Mouse (Mus musculus): ENCODE measurements around the gene Omp. TPM values are rescaled to one million over a fixed set of nuclear protein-coding genes. Genes with fewer than 3 reads are reported as not detected.

Gene Omp
- polyA plus RNA-seq, 1 experiment from 2014 or later: 0.68 TPM

DNA sequence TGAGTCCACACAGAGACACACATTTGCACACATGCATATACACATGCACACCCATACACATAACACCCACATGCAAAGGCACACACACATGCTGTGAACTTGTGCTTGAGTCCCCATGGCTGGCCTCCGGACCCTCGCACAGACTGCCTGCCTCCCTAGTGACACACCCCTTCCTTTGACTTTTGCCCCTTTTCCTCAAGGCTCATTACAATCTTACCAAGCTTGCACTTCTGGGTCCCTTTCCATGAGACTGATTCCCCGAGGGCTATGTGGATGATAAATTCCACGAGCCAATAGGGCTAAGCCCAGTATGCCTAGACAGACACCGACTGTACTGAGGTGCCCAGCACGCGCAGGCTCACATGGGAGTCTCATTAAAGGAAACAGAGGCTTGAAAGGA is 39.0 kb downstream of the Omp start:
- no peak overlapping the region for H3K4me3 ChIP-seq
- H3K36me3 ChIP-seq: no peaks in the 10 kb centered on the region
- H3K27me3 ChIP-seq (replicated peaks): peaks cover 6% of the 10 kb centered on the region
- WGBS: 90% methylated on average over 7 of the region's 7 CpGs
- no peak overlapping the region for H3K27ac ChIP-seq
- no peak overlapping the region for H3K4me2 ChIP-seq (replicated peaks)
- no peak overlapping the region for H3K9ac ChIP-seq
- no peak for ATAC-seq (ENCODE audit: low FRiP score, low read depth)
- H3K4me1 ChIP-seq: peaks cover 15% of the 10 kb centered on the region
- no peaks in the 10 kb centered on the region for H3K9me3 ChIP-seq

DNA sequence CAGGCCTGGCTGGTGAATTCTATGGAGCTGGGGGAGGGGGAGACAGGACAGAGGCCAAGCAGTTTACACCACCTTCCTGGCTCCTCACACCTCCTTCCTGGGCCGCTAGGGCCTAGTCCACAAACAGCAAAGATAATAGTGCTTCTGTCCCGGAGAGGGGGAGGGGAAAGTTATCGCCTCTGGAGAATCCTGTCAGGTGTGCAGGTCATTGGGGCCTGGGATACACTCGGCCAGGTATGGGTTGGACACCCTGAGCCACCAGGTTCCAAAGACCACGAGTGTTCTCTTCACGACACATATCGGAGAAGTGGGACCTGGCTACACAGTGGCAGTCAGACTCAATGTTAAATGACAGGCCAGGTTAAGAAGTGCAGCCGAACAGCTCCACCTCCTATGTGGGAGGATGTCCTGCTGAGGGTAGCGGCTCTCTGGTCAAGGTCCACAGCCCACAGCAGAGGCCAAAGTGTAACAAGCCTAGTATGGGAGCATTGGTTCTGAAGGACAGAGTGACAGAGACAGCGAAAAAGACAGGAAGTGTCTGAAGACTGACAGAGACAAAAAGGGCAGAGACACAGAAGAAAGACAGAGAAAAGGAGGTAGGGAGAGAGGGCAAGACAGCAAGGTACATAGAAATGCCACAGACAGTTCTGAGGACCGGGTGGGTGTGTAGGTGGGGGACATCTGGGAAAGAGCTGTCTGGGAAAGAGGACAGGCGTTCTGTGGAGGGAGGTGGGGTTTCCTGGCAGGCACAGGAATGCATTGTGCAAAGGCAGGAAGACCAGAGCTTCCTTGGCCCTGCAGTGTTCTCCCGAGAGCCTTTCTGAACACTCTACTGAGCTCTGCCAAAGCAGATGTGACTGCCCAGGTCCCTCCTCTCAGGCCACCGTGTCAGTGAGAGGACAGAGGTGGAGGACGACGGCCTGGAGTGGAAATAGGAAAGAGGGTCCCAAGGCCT is 40.5 kb downstream of the Omp start:
- no peak for ATAC-seq (ENCODE audit: low FRiP score, low read depth)
- no peak overlapping the region for H3K9ac ChIP-seq
- 60% methylated on average over 16 of the region's 16 CpGs for WGBS

DNA sequence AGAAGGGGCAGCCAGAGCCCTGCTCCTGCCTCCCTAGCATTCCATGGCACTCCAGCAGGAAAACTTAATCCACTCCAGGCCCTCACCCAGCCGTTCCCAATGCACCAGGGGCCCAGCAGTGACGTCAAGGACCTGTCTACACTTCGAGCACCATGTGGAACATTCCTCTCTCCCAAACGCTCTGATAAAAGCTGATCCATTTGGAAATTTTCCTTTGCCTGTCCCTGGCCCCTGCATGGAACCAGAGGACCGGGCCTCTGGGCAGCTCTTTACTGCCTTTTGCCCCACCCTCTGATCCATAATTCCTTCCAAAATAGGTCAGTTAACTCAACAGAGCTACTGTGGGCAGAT is 41.4 kb downstream of the Omp start:
- no peak overlapping the region for H3K27ac ChIP-seq
- H3K36me3 ChIP-seq: no peaks in the 10 kb centered on the region
- ATAC-seq (ENCODE audit: low FRiP score, low read depth): no peak
- H3K9ac ChIP-seq: no peak overlapping the region
- H3K27me3 ChIP-seq (replicated peaks): no peaks in the 10 kb centered on the region
- H3K9me3 ChIP-seq: no peaks in the 10 kb centered on the region
- 0 out of 2 replicates have a peak, but pooled peaks cover 8% of the 10 kb centered on the region for H3K4me1 ChIP-seq
- WGBS: 71% methylated on average over 5 of the region's 5 CpGs
- H3K4me2 ChIP-seq (replicated peaks): no peak overlapping the region; the same call in 1 of the 2 replicates
- H3K4me3 ChIP-seq: no peak overlapping the region

More for the DNA sequence above, 40.5 kb downstream of the Omp start:
- no peak overlapping the region for H3K4me2 ChIP-seq (replicated peaks)
- H3K4me1 ChIP-seq: 0 out of 2 replicates have a peak, but pooled peaks cover 8% of the 10 kb centered on the region
- no peaks in the 10 kb centered on the region for H3K9me3 ChIP-seq
- H3K36me3 ChIP-seq: no peaks in the 10 kb centered on the region
- no peak overlapping the region for H3K27ac ChIP-seq
- no peaks in the 10 kb centered on the region for H3K27me3 ChIP-seq (replicated peaks)
- no peak overlapping the region for H3K4me3 ChIP-seq

DNA sequence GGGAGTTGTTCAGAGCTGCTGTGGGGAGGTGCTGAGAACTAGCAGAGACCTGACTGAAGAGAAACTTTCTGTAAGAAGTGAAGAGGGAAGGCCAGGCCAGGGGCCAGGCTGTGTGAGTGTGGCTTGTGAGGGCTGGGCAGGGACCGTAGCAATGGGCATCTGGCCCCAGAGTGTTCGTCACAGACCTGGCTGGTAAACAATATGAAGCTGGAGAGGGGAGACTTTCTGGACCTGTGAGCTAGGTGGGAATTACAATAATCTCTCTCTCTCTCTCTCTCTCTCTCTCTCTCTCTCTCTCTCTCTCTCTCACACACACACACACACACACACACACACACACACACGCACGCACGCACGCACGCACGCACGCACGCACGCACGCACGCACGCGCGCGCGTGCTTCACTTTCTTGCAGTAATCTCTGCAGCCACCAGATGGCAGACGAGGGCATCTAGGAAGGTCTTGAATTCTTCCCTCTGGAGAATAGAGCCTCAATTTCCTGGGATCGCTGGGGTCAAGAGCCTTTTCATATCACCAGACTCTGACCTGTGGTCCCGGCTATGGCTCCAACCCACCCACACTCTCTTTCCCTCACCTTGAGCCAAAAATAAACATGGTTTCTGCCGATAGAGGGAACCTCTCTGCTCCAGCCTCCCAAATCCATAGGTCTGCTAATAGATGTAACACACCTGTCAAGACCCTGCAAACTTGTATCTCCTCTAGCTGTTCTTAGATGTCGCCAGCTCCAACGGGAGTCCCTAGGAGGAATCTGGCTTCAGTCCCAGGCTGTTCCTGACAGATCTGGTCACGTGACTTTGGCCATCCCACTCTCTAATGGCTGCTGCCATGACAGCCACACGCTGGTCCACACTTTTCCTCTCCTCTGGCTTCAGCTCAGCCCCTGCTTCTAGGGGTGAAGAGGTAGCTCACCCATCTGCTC is 42.0 kb downstream of the Omp start:
- peak; percentile 77 for ATAC-seq (ENCODE audit: low FRiP score, low read depth)
- peak overlapping the region; percentile 57 for H3K4me2 ChIP-seq (replicated peaks)
- no peaks in the 10 kb centered on the region for H3K9me3 ChIP-seq
- peak overlapping the region; percentile 42; the same call in 1 of the 2 replicates for H3K9ac ChIP-seq
- peak overlapping the region; percentile 10; the same call in 1 of the 2 replicates for H3K4me3 ChIP-seq
- H3K4me1 ChIP-seq: 0 out of 2 replicates have a peak, but pooled peaks cover 8% of the 10 kb centered on the region
- no peaks in the 10 kb centered on the region for H3K27me3 ChIP-seq (replicated peaks)
- WGBS: 15% methylated on average over 24 of the region's 26 CpGs
- no peak overlapping the region for H3K27ac ChIP-seq
- no peaks in the 10 kb centered on the region for H3K36me3 ChIP-seq

DNA sequence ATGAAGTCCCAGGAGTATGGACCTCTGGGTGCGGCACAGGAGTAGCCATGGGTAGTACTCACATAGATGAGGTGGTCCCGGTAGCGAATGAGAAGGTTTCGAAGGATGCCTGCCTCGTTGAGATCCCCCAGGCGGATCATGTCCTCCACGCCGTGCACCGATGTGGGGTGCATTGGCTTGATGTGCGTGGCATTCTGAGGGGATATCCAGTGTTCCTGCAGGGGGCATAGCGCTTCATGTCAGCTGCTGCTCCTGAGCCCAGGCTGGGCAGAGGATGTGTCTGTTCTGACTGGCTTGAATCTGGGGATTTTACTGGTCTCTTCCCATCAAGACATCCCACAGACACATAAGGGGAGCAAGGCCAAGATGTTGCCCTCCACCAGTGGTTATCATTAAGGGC is 42.8 kb downstream of the Omp start:
- H3K9me3 ChIP-seq: no peaks in the 10 kb centered on the region
- 0 out of 2 replicates have a peak overlapping the region, but pooled peaks have one; percentile 42 for H3K9ac ChIP-seq
- no peak overlapping the region for H3K27ac ChIP-seq
- H3K4me3 ChIP-seq: no peak overlapping the region
- 96% methylated on average over 11 of the region's 11 CpGs for WGBS
- H3K36me3 ChIP-seq: peaks cover 6% of the 10 kb centered on the region
- 0 out of 2 replicates have a peak, but pooled peaks have one; percentile 3 for ATAC-seq (ENCODE audit: low FRiP score, low read depth)
- H3K4me1 ChIP-seq: 0 out of 2 replicates have a peak, but pooled peaks cover 8% of the 10 kb centered on the region
- no peaks in the 10 kb centered on the region for H3K27me3 ChIP-seq (replicated peaks)
- H3K4me2 ChIP-seq (replicated peaks): peak overlapping the region; percentile 57; the same call in 1 of the 2 replicates

DNA sequence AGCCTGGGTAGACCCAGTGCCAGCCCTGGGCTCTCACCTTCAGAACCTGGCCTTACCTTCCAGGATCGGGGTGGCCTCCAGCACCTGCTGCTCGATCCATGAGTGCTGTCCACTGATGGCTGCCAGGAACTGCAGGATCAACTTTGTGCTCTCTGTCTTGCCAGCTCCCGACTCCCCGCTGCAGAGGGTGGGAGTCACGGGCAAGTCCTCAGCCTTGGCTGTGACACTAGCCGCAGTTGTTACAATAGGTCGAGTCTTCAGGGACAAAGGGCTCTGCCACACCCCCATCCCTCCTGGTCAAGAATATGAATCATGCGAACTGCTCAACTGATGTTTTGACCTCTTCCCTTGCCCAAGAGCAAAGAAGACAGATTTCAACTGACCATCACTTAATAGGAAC is 47.7 kb downstream of the Omp start:
- Histone ChIP-seq H3K4me1 (0 out of 2 replicates have a peak, but pooled peaks cover 4% of the 10 kb centered on the region), H3K9ac (no peak overlapping the region), H3K27ac (no peak overlapping the region), H3K9me3 (no peaks in the 10 kb centered on the region), H3K4me2 (replicated peaks) (no peak overlapping the region), H3K36me3 (peaks cover 15% of the 10 kb centered on the region), H3K4me3 (no peak overlapping the region), H3K27me3 (replicated peaks) (no peaks in the 10 kb centered on the region)
- no peak for ATAC-seq (ENCODE audit: low FRiP score, low read depth)
- 90% methylated on average over 8 of the region's 8 CpGs for WGBS

DNA sequence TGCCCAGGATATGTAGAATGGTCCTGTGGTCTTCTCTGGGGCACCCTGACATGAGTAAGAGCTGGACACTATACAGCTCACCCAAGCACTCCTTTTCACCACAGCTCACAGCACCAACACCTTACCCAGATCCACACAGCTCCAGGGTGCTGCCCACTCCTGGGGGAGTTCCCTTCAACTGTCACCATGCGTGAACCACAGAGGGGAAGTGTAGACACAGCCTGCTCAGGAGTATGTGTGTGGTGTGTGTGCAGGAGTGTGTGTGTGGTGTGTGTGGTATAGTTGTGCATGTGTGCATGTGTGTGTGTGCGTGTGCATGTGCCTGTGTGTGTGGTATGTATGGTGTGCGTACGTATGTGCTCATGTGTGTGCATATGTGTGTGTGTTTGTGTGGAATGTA is 49.5 kb downstream of the Omp start:
- no peaks in the 10 kb centered on the region for H3K4me1 ChIP-seq
- 96% methylated on average over 4 of the region's 4 CpGs for WGBS
- no peak for ATAC-seq (ENCODE audit: low FRiP score, low read depth)
- no peak overlapping the region for H3K9ac ChIP-seq
- H3K4me2 ChIP-seq (replicated peaks): no peak overlapping the region
- peaks cover 18% of the 10 kb centered on the region for H3K36me3 ChIP-seq
- H3K27me3 ChIP-seq (replicated peaks): no peaks in the 10 kb centered on the region
- H3K27ac ChIP-seq: no peak overlapping the region
- no peaks in the 10 kb centered on the region for H3K9me3 ChIP-seq
- H3K4me3 ChIP-seq: no peak overlapping the region

Other genes with a start within 250 kb of the Omp start
- 0.06 and 0.13 TPM in 2 replicates for gene Gdpd4, start 225.5 kb downstream of the Omp start, polyA plus RNA-seq (2016; fragmentation: Nextera tagmentation; extraction: Ambion mirVana)
- gene Myo7a, start 26.0 kb downstream of the Omp start, polyA plus RNA-seq (2016; fragmentation: Nextera tagmentation; extraction: Ambion mirVana): 15.1 and 15.8 TPM in 2 replicates
- gene Capn5, start 32.8 kb upstream of the Omp start, polyA plus RNA-seq (2016; fragmentation: Nextera tagmentation; extraction: Ambion mirVana): 13.9 and 16.0 TPM in 2 replicates
- 0.08 and 0.18 TPM in 2 replicates for gene B3gnt6, start 54.0 kb upstream of the Omp start, polyA plus RNA-seq (2016; fragmentation: Nextera tagmentation; extraction: Ambion mirVana)
- gene Acer3, start 175.7 kb upstream of the Omp start, polyA plus RNA-seq (2016; fragmentation: Nextera tagmentation; extraction: Ambion mirVana): 15.8 and 20.0 TPM in 2 replicates
- 7.7 and 8.3 TPM in 2 replicates for gene Tsku, start 215.8 kb upstream of the Omp start, polyA plus RNA-seq (2016; fragmentation: Nextera tagmentation; extraction: Ambion mirVana)